Mouse (Mus musculus): ENCODE measurements around the gene Ola1. TPM values are rescaled to one million over a fixed set of nuclear protein-coding genes. Genes with fewer than 3 reads are reported as not detected.

The Ola1 gene
- polyA plus RNA-seq, 1 experiment from 2014 or later = 80.9 TPM

Other genes starting within 250 kb of the Ola1 start
- 66.3 and 69.0 TPM in 2 replicates for gene Sp3, start 238.5 kb downstream of the Ola1 start, polyA plus RNA-seq (2016; fragmentation: Nextera tagmentation; extraction: Ambion mirVana)
- not detected in 2 replicates for gene Gm11084, start 232.2 kb downstream of the Ola1 start, polyA plus RNA-seq (2016; fragmentation: Nextera tagmentation; extraction: Ambion mirVana)
- 2.1 and 2.9 TPM in 2 replicates for gene Sp9, start 53.0 kb upstream of the Ola1 start, polyA plus RNA-seq (2016; fragmentation: Nextera tagmentation; extraction: Ambion mirVana)
- 13.2 and 13.6 TPM in 2 replicates for gene Scrn3, start 93.7 kb upstream of the Ola1 start, polyA plus RNA-seq (2016; fragmentation: Nextera tagmentation; extraction: Ambion mirVana)
- 28.4 and 29.7 TPM in 2 replicates for gene Cir1, start 93.8 kb upstream of the Ola1 start, polyA plus RNA-seq (2016; fragmentation: Nextera tagmentation; extraction: Ambion mirVana)
- 9.2 and 10.0 TPM in 2 replicates for gene Gpr155, start 167.6 kb upstream of the Ola1 start, polyA plus RNA-seq (2016; fragmentation: Nextera tagmentation; extraction: Ambion mirVana)